Mouse (Mus musculus): ENCODE results near the gene Vdac1. TPM values are rescaled to one million over a fixed set of nuclear protein-coding genes. Genes with fewer than 3 reads are reported as not detected.
A peak's percentile ranks its signal among the peaks of the same experiment; 100 is the strongest.

Vdac1 gene
- polyA plus RNA-seq (2012; rRNA removed): 421 and 422 TPM in 2 replicates

GRCm38 (mm10) chr11:52360471-52361277, at the start of gene Vdac1:
TSS of gene Vdac1 (plus strand) at chr11:52360860.
- DNase-seq (ENCODE audit: extremely low spot score in 1 of 2, low spot score in 1 of 2): peak; percentile 83 to 86

GRCm38 (mm10) chr11:52314102-52314793, 46.4 kb upstream of the Vdac1 start:
- DNase-seq (ENCODE audit: extremely low spot score in 1 of 2, low spot score in 1 of 2): no peak

- no peak for DNase-seq (ENCODE audit: extremely low spot score in 1 of 2, low spot score in 1 of 2)
Observed at GRCm38 (mm10) chr11:52318445-52318844, 42.2 kb upstream of the Vdac1 start.

DNA sequence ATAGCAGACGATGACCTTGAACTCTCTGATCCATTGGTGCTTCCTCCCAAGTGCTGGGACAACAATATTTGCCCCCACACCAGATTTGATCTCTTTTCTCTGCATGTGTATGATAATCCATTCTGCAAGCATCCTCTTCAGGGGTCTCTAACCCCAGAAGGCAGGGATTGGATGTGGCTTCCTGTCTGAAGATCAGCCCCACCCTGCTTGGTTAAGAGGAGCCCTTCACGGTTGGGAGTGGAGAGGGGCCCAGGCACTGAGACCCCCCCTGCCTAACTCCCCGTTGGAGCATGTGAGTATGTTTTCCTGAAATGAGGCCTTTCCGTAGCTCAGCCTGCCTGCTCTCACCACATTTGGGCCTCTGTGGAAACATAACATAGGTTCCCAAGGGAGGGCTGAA, 41.0 kb upstream of the Vdac1 start:
- DNase-seq (ENCODE audit: extremely low spot score in 1 of 2, low spot score in 1 of 2): no peak

- no peak for DNase-seq (ENCODE audit: extremely low spot score in 1 of 2, low spot score in 1 of 2)
Observed at GRCm38 (mm10) chr11:52320529-52320928, 40.1 kb upstream of the Vdac1 start.

GRCm38 (mm10) chr11:52321540-52321939, 39.1 kb upstream of the Vdac1 start:
- no peak for DNase-seq (ENCODE audit: extremely low spot score in 1 of 2, low spot score in 1 of 2)

DNA sequence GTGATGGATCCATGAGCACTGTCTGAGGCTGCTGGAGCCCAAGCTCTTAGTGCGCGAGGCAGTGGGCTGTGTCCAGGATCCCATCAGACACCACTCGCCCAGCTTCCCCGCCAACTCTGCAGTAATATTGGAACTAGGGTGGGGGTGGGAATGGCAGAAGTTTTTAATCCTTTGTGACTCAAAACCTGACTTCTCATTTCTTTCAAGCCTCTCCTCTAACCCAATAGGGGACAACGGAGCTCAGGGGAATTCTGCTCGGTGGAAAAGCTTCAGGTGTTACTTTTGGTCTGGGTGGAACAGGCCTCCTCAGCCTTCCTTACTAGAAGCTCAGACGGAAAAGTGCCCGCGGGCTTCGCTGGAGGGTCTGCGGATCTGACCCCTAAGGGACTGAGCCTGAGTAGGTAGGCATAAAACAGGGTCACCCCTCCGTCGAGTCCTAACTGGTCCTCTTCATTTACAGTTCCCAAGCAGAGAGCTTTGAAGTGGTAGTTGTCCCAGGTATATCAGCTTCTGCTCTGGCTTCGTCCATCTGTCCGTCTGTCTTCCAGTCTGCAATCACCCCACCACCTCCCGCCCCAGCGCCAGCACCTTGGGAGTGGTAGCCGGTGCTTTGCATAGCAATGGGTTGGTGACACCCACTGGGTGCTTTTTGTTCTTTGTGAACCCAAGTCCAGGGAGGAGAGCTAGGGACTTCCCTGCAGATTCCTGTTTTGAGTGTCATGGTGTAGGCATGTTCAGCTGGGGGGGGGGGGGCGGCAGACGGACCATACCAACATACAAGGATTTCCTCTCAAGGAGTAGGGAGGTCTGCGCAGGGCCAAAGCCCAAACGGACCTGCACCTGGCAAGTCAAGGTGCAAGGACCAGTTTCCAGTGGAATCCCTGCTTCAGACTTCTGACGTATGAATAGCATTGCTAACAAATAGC, 36.0 kb upstream of the Vdac1 start:
- DNase-seq (ENCODE audit: extremely low spot score in 1 of 2, low spot score in 1 of 2): no peak

- DNase-seq (ENCODE audit: extremely low spot score in 1 of 2, low spot score in 1 of 2): no peak
Observed at GRCm38 (mm10) chr11:52327313-52327712, 33.3 kb upstream of the Vdac1 start.

DNA sequence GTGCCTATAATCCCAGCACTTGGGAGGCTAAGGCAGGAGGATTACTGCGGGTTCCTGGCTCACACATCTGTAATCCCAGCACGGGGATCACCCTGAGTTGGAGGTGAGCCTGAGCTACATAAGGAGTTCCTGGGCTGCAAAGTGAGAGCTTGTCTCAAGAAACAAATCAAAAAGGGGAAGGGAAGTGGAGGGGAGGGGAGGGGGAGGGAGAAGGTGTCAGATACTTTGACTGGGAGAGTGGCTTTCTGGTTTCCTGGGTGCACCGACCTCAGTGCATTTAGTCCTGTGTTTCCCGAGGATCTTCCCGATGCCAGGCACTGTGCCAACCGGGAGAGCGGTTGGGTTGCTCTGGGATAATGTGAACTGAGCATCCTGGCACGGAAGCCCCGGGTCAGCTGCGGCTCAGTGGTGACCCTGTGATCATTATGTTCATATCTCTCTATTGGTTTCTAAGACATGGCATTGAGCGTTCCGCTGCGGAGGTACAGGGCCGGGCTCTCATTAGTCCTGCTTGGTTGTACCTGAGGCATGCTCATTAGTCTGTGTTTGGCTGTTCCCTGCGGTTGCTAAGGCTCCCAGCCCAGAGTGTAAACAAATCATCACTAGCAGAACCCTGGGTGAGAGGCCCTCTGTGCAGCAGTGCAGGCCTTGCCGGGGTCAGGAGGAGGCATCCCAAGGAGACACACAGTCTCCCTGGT, 28.1 kb upstream of the Vdac1 start:
- no peak for DNase-seq (ENCODE audit: extremely low spot score in 1 of 2, low spot score in 1 of 2)

GRCm38 (mm10) chr11:52333616-52334015, 27.0 kb upstream of the Vdac1 start:
- peak in 1 of 2 experiments; percentile 54 for DNase-seq (ENCODE audit: extremely low spot score in 1 of 2, low spot score in 1 of 2)

DNA sequence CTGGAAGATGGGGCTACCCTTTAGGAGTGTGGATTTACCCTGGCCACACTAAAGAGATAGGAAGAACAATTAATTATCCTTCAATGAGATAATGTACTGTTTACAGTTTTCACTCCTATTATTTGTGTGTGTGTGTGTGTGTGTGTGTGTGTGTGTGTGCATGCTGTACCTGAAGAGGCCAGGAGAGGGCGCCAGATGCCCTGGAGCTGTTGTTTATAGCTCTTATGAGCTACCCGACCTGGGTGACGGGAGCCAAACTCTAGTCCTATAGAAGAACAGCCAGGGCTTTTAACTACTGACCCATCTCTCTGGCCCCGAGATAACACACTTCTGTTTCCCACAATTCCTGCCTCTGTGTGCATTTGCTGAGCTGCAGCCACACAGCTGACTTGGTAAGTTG, 25.4 kb upstream of the Vdac1 start:
- no peak for DNase-seq (ENCODE audit: extremely low spot score in 1 of 2, low spot score in 1 of 2)

DNA sequence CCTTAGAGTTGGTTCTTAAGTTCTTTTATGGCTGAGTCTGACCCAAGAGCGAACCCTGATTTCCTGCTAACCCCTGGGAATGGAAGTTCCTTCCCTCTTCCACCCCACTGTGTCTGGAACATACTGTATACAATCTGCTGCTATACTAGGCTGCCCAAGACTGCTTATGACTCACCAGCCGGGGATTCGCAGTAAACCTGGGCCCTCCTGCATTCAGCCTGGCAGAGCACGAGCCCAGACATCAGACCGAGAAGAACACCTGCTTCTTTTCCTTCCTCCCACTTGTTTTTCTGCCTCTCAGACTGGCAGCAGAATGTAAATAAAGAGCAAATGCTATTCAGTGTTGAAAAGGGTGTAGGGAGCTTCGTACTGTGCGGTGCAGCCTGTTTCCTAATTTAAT, 24.7 kb upstream of the Vdac1 start:
- peak; percentile 48 to 68 for DNase-seq (ENCODE audit: extremely low spot score in 1 of 2, low spot score in 1 of 2)

DNA sequence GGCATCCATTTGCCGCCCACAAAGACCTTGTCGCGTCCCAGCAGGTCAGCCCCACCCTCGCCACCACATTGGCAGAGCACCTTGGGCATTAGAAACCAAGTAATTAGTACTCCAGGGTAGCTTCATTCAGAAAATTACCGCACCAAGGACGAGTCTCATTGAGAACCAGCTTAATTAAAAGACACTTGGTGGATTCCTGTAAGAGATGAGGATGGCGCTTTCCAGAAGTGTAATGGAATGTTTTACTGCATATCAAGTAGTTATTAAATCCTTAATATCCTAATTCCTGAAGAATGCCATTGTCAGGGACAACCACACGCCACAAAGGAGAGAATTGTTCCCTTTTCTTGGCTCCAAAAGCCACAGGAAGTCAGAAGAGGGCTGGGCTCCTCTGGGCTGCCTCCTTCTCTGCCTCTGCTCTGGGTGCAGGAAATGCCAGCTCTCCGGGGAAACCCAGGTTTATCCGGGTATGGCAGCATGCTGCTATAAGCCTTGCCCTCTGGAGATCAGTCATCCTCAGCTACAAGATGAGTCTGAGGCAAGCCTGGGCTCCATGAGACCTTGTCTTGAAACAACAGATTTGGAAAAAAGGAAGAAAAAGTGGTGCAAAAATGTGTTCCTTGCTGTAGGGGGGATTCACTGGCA, 22.9 kb upstream of the Vdac1 start:
- no peak for DNase-seq (ENCODE audit: extremely low spot score in 1 of 2, low spot score in 1 of 2)

DNA sequence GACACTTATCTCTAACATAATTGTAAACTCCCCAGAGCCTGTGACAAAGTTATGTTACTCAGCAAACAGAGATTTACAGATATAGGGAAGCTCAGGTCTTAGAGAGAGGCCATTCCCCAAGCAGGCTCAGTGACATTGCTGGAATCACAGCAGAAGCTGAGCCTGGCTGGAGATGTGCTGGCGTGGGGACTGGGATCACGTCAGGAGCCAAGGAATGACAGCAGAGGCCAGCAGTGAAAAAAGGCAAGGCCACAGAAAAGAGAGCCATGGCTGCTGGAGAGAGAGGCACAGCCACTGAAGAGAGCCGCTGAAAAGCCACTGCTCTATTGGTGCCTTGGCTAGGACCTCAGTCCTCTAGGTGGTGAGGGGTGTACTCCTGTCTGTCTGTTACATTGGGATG, 22.3 kb upstream of the Vdac1 start:
- no peak for DNase-seq (ENCODE audit: extremely low spot score in 1 of 2, low spot score in 1 of 2)

GRCm38 (mm10) chr11:52339098-52339497, 21.6 kb upstream of the Vdac1 start:
- no peak for DNase-seq (ENCODE audit: extremely low spot score in 1 of 2, low spot score in 1 of 2)

DNA sequence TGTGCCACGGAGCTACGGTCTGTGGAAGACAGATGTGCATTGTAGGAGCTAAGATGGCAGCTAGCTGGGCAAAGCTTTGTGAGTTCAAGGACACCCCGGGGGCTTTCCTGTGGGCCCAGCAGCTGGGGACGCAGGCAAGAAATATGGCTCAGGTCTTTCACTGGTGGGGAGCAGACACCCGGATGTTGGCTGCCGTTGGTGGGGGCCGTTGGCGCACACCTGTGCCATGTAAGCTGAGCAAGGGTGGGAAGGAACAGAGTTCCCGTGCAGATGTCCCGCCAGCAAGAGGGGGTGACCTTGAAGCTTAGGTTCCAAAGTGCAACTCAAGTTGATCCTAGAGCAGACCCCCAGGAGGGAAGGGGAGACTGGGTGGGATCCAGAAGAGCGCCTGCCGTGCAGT, 21.1 kb upstream of the Vdac1 start:
- no peak for DNase-seq (ENCODE audit: extremely low spot score in 1 of 2, low spot score in 1 of 2)

DNA sequence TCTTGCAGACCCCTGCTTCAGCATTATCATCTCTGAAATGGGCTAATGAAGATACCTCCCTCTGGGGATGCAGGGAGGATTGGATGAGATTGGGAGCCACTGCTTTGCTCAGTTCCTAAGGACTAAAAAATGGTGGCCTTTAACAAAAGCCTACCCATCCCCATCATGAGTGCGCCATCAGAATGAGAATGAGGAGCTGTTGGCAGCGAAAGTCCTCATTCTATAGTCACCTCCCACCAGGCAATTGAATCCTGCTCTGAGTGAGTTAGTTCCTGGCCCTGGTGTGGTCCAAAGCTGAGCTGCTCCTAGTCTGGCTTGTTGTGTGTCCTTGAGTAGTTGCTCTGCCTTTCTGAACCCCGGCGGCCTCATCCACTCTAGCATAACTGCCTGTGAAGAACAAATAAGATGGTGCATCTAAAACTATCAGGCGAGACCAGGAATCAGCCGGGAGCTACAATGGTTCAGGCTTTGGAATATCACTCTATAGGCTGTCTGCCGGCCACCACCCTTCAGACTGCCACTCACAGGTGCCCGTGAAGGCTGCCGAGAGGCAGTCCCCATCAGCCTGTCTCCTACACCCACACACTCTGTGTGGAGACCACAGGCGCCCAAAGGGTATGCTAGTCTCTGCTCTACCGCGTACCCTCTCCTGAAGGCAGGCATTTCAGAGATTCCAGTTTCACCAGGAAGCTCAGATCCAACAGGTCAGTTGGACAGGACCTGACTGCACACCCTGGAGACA, 20.4 kb upstream of the Vdac1 start:
- DNase-seq (ENCODE audit: extremely low spot score in 1 of 2, low spot score in 1 of 2): no peak

DNA sequence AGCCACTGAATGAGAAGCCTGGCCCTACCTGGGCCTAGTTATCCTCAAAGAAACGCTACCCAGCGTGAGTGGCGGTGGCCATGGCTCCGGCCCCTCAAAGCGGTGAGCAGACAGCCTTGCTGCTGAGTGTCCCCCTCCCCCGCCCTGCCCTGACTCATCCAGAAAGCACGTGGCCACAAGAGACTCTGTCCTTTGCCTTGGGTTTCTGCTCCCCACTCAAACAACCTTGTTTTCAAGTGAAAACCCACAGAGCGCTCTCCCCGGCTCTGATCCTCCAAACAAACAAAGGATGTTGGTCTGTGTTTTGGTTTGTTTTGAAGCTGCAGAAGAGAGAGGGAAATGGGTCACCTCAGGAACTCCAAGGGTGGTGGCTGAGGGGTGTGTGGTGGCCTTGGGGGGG, 19.7 kb upstream of the Vdac1 start:
- no peak for DNase-seq (ENCODE audit: extremely low spot score in 1 of 2, low spot score in 1 of 2)

GRCm38 (mm10) chr11:52341476-52341875, 19.2 kb upstream of the Vdac1 start:
- no peak for DNase-seq (ENCODE audit: extremely low spot score in 1 of 2, low spot score in 1 of 2)
